Mouse (Mus musculus) kidney, adult 18-20 months (tissue): ENCODE measurements around the gene Cbx2.

Experiments
- DNase-seq: peaks from one replicate; pipeline ENCODE4 v3.0.0; 2021

Cbx2 gene

GRCm38 (mm10) chr11:119022895-119023615, at the start of gene Cbx2:
TSS of gene Cbx2 (plus strand) at chr11:119022962.
- DNase-seq, result peak; percentile 89

DNA sequence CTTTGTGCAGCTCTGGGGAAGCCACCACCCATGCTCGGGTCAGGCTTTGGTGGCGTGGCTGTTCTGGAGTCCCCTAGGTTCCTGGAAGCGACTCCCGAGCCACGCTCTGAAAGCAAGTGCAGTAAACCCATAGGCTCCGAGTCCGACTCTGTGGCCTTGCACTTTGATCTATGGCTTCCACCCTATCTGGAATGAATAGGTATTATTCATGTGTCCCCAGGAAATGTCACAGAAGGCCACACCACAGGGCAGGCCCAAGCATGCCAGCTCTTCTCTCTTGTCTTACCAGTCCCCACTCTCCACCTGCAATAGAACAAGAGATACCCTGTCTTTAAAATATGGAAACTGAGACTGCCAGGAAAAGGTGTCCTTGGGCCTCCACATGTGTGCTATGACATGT, 48.4 kb upstream of the Cbx2 start:
- no peak for DNase-seq

GRCm38 (mm10) chr11:118975427-118975826, 47.3 kb upstream of the Cbx2 start:
- DNase-seq, result peak; percentile 66

DNA sequence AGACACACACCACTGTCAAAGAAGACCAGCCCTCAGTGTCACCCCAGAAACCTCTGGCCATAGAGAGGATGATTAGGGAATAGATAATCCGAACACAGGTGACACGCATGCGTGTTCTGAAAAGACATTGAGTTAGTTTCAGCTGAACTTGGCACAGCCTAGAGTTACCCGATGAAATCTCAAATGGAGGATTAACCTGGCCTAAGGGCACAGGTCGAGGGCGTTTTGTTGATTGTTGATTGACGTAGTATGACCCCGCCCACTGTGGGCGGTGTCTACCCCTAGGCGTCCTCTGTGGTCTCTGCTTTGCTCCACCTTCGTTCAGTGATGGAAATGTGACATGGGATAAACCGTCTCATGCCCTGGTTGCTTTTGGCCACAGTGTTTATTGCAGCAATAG, 46.8 kb upstream of the Cbx2 start:
- DNase-seq, result peak; percentile 19

DNA sequence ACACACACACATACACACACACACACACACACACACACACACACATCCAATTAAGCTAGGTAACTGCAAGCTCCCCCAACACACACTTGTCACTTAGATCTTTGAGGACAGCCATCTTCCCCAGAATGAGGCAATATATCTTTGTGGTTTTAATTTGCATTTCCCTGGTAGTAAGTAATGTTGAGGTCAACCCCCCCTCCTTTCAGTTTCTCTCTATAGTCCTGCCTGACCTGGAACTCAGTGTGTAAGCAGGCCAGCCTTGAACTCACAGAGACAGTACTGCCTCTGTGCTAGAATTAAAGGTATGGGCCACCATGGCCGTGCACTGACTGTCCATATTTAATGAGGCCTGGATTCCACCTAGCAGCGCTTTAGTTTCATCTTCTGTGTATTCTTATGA, 42.4 kb upstream of the Cbx2 start:
- no peak for DNase-seq

DNA sequence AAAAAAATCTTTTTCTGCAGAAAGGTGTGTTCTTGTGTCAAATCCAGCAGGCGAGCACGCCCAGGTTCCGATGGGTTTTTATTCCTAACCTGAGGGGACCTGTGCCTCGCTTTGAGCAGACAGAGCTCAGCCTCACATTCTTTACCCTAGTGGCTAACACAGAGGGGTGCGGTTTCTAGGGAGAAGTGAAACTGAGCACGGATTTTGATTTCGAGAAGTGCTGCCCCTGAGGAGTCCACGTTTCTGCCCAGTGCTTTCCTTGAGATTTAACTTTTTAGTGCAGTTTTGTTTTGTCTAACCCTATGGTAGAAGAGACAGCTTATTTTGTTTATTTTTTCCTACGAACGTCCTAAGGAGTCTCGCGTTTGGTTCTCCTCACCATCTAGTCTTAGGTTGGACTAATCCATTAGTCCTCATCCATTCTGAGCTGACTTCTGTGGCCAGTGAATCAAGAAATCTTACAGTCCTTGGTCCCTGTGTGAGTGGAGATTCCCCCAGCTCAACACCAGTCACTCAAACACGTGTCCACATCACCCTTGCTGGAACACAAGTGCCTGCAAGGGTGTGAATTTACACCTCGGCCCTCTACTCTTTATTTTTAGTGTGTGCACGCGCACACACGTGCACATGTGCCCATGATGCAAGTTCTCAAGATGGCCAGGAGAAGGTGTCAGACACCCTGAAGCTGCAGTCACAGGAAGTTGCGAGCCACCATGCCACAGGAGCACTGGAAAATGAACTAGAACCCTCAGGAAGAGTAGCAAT, 41.6 kb upstream of the Cbx2 start:
- DNase-seq, result no peak

DNA sequence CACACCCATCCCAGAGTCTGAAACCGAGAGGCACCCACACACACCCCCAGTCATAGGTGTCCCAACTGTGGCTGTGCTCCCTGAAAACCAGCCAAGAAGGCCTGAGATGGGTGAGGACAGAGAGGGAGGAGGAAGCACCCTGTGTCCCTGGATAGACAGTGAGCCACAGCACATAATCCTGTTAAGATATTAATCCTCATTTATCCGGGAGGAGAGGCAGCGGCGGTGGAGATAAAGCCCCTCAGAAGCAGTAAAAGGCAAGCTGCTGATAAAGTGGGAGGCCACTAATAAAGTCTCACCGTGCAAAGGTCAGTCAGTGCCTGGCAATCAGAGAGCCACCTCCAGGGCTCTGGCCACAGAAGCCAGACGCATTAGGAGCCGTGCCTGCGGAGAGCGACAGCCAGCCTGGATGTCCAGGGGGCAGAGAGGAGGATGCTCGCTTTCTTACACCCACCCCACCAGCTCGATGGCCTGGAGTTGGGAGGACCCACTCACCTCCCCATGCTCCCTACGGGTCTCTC, 40.1 kb upstream of the Cbx2 start:
- DNase-seq, result no peak

DNA sequence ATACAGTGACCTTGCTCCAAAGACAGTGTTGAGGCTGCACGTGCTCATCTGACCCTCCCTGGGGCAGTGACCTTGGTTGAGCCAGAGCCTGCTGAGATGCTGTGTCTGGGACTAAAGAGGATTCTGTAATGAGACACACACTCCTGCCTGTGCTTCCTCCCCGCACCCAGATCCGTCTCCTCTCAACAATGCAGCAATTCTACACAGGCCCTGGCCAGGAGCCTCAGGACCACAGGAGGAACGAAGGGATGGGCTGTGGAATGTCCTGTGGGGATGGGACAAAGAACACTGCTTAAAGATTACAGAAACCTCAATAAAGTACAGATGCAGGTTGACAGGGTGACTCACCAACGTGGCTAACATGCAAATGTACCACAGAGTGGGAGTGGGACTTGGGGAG, 37.2 kb upstream of the Cbx2 start:
- DNase-seq, result no peak

DNA sequence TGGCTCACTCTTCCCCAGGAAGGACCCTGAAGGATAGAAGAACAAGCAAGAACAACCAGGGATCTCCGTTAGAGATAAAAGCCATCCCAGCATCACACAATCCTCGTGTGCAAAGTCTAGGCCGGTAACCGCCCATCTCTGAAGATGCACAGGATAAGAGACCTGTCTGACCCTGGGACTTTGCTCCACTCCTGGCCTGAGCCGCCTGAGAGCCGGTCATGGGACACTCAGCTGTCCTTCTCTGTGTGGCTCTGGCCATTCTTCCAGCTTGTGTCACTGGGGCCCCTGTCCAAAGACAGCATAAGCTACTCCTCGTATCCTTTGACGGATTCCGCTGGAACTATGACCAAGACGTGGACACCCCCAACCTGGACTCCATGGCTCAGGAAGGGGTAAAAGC, 34.8 kb upstream of the Cbx2 start, which contains the start of gene Enpp7:
Gene Enpp7, plus strand, starts transcription at position 190 of the 400 bp plus-strand sequence.
- peak; percentile 12 for DNase-seq

DNA sequence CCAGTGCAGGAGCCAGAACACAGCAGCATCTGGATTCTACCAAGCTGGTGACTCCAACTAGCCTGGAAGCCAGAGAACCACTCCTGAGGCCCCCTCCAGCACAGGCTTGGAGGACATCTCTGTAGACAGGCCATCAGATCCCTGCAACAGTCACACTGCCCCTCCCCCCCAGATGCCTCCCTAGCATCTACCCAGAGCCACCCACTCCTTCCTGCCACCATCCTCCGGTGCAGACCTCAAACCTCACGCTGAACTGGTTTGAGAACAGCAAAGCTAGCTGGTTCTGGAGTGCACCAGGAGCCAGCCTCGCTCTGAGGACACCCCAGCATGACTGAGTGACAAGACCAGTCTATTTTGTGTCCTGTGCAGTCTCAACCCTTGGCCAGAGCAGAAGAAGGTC, 30.0 kb upstream of the Cbx2 start:
- no peak for DNase-seq

GRCm38 (mm10) chr11:118995448-118995847, 27.3 kb upstream of the Cbx2 start:
- DNase-seq, result no peak

- DNase-seq, result no peak
Observed at GRCm38 (mm10) chr11:118997182-118997581, 25.6 kb upstream of the Cbx2 start.

- peak; percentile 79 for DNase-seq
Observed at GRCm38 (mm10) chr11:118998540-118999265, 24.1 kb upstream of the Cbx2 start.

DNA sequence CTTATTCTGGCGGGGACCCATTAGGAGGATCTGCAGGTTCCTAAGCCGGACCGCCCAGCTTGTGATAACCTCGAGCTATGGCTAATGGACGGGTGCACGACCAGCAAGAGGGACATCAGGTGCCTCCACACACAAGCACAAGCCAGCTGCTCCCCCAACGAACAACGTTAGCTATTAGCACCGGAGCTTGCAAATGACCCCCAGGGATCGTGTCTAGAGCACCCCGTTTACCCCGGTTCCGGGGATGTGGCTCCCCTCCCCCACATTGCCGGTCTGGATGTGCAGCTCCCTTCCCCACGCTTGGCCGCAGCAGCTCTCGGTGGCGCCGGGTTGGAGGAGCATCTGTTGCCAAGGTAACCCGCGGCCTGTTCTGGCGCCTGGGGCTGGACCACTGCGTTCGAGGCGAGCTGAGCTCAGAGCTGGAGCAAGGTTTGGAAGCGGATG, 23.4 kb upstream of the Cbx2 start:
- DNase-seq, result no peak

GRCm38 (mm10) chr11:119000877-119001276, 21.9 kb upstream of the Cbx2 start:
- no peak for DNase-seq

DNA sequence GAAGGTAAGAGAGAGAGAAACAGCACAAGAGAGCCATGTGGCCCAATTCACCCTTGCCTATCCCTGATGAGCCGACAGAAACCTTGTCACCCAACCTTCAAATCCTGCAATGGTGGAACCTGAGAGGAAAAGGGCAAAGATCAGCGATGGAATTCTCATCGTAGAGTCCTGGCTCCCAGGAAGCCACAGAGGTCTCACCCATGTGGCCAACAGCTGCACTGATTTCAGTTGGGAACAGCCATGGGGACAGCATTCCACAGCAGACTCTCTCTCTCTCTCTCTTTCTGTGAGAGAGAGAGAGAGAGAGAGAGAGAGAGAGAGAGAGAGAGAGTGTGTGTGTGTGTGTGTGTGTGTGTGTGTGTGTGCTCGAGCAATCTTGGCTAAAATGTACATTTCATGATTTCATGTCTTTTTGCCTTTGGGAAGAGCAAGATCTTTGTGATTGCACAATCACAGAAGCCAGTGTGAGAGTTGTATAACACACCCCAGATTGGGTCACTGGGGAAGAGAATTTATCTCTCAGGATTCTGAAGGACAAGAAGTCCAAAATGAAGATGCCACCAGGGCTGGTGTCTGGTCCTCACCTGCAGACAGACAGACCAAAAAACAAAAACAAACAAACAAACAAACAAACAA, 21.2 kb upstream of the Cbx2 start:
- no peak for DNase-seq

DNA sequence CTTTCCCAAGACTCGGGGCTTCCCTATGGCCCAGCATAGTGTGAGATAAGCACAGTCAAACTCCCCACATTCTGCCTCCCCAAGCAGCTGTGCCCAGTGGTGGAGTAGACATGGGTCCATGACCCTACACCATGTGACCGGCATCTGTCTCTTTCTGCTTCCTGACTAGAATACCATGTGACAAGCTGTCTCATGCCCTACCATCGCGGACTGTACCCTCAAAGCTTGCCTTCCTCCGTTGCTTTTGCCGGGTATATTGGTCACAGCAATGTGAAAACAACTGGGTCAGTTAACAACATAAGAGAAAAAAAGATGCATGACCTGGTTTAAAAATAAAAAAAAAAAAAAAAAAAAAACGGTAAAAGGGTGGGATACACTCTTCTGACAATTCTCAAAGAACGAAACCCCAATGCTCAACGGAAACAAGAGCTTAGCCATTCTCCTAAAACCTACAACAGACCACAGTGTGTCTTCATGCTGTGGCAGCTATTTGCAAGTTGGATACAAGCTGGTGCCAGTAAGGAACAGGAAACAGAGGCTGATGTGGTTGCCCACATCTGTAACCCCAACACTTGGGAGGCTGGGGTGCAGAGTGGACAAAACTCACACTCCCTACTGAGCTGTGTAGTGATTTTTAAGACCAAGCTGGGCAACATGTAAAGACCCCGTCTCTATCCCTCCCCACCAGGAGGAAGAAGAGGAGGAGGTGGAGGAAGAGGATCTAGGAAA, 17.1 kb upstream of the Cbx2 start:
- DNase-seq, result no peak

GRCm38 (mm10) chr11:119006462-119006861, 16.3 kb upstream of the Cbx2 start:
- DNase-seq, result no peak

GRCm38 (mm10) chr11:119007461-119008456, 15.0 kb upstream of the Cbx2 start:
- DNase-seq, result peak; percentile 69

- no peak for DNase-seq
Observed at GRCm38 (mm10) chr11:119014455-119014854, 8.3 kb upstream of the Cbx2 start.

DNA sequence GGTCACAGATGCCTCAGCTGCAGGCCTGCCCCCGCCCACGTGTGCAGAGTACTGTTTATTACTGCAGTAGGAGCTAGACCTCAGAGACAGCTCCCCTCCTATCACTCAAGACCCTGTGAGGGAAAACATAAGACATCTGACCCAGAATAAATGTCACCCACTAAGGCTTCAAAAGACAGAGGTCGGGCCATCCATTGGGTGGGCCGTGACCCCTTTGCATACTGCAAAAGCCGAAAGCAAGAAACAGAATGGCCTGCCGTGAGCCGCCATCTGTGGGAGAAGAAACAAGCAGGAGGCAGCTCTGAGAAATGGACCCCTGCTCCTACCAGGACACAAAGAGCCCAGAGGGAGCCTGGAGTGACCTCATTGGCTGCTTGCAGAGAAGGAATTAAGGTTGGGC, 5.3 kb upstream of the Cbx2 start:
- DNase-seq, result no peak
